Mouse (Mus musculus): ENCODE results near the gene Ccdc142.

The Ccdc142 gene

DNA sequence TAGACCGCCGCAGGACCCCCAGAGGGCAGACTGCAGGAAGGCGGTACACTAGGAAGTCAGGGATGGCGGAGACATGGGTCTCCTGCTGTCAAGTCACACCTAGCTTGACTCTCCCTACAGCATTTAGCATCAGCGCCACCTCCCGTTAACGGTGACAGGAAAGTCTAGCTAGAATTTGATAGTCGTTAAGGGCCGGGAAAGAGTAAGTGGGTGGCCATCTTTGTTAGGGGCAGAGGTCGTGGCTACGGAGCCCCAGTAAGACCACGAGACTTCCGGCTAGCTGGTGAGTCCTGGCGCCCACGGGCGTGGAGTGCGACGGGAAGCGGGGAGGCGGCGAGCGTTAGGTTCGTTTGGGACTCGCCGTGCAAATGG, at the start of gene Ccdc142, which contains the start of gene Gm42688:
Gene Ccdc142 (plus strand): TSS at position 286 of the 372 bp plus-strand sequence.
Gene Gm42688 (plus strand): TSS at position 302 of the 372 bp plus-strand sequence.
- no peak for DNase-seq (ENCODE audit: low read depth, low spot score)

DNA sequence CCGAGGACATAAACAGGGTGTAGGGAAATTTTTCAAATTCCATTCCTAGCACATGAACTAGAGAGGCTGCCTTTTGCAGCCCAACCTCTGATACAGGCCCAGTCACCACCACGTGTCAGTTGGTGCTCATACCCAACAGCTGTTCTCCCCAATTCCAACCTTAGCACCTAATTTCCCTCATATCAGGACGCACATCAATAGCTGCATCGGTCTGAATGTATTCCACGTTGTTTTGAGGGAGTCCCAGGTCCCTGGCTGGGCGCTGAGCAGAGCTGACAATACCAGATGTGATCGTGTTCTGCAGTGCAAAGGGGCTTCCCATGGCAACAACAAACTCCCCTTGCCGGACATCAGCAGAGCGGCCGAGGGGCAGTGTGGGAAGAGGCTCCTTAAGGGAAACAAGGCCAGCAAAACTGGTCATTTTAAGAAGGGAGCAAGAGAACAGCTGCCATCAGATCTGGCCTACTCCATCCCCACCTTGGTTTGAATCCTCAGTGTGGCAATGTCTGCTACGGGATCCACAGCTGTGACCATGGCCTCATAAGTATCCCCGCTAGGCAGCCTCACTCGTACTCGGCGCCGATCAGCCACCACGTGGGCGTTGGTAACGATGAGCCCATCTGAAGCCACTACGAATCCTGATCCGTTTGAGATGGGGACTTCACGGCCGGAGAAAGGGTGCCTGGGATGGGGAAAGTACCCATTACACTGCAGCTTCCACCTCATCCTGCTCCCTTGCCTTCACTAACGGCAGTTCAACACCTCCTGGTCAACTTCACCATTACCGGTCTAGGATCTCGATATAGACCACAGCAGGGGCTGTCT, 48.1 kb upstream of the Ccdc142 start:
- DNase-seq (ENCODE audit: low read depth, low spot score) = no peak

DNA sequence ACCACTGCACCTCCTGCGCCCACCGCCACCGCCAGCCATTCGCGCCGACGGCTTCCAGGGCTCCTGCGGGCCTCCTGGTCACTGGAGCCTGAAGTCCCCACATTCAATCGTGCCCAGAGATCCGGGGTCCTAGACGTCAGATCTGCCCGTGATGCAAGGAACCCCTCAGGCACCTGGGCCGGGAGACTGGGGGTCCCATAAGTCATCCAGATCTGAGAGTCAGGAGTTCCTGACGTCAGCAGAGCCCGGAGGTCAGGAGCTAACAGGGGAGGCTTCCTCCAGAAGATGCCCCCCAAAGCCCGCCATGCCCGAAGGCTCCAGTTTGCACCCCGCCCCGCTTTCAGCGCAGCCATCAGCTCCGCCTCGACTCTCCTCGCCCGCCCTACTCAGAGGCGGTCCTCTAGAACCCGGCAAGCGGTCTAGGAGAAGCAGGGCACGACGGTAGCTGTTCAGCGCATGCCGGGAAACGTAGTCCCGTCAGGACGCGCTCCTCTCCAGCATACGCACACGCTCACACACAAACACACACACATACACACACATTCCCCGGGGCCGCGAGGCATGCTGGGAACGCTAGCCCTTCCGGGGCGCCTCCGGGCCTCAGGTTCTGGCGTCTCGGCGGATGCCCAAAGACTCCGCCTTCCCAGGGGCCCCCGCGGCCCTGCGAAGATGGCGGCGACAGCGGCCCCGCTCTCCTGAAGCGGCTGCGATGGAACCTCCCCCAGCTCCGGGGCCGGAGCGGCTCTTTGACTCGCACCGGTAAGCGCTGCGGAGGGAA, 47.1 kb upstream of the Ccdc142 start, which contains the start of gene Aup1:
Gene Aup1 (plus strand): TSS at position 448 of the 778 bp plus-strand sequence.
- peak; percentile 94 for DNase-seq (ENCODE audit: low read depth, low spot score)

DNA sequence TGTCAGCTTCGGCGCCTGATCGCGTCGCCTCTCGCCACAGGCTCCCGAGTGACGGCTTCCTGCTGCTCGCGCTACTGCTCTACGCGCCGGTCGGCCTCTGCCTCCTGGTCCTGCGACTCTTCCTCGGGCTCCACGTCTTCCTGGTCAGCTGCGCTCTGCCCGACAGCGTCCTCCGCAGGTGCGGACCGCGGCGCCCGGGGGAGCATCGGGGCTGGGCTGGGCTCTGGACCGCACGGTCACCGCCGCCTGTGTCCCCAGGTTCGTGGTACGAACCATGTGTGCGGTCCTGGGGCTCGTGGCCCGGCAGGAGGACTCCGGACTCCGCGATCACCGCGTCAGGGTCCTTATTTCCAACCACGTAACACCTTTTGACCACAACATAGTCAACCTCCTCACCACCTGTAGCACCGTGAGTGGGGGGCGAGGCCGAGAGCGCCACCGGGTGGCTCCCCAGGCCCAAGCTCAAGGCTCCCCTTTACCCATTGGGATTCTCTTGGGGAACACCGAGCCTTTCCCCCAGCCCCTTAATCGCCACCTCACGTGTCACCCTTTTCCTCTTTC, 46.5 kb upstream of the Ccdc142 start, which contains the start of gene Htra2:
Gene Htra2 (minus strand): TSS at position 403 of the 561 bp plus-strand sequence.
- no peak for DNase-seq (ENCODE audit: low read depth, low spot score)

DNA sequence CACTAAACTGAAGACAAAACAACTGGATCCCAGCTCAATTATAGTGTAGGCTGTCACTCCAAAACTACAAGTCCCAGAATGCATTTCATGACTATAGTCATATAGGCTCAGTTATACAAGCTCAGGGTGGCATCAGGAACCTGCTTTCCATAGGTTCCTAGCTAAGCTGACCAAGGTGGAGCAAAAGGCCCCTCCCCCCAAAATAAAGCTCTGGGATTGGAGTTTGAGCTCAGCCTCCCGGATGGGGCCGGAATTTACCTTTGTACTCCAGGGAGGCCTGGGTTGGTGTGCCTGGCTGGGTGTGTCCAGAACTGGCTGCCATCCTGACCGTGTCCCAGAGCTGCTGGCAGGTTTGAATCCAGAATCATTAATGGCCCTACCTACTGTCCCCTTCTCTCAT, 43.6 kb upstream of the Ccdc142 start, which contains the start of gene Dqx1:
Gene Dqx1 (plus strand): TSS at position 55 of the 400 bp plus-strand sequence.
- DNase-seq (ENCODE audit: low read depth, low spot score) = no peak

DNA sequence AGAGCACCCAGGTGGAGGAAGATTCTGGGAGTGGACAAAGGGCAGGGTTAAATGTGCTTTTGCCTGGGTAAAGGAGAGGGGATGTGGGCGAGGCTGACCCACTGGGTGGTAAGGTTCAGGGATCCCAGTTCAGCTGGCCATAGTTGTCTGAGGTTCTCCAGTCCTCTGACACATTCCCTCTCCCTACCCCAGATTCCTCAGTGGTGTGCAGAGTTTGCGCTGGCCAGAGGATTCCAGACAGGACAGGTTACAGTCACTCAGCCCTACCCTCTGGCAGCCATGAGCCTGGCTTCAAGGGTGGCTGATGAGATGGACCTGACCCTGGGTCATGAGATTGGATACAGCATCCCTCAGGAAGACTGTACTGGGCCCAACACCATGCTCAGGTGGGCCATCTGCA, 42.7 kb upstream of the Ccdc142 start:
- no peak for DNase-seq (ENCODE audit: low read depth, low spot score)

DNA sequence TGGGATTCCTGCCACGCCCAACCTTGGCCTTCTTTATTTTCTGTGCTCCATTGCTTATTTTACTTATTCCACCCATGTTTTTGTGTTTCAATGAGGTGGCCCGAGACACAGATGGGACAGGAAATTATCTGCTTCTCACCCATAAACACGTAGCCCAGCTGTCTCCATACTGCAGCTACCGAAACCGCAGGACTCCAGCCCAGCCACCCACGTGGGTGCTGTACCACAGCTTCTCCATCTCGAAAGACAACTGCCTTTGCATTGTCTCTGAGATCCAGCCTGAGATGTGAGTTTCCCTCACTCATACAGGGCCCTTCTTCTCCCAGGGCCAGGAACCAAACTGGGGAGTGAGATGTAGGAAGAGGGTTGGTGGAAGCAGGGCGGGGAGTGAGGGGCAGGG, 35.4 kb upstream of the Ccdc142 start:
- no peak for DNase-seq (ENCODE audit: low read depth, low spot score)

DNA sequence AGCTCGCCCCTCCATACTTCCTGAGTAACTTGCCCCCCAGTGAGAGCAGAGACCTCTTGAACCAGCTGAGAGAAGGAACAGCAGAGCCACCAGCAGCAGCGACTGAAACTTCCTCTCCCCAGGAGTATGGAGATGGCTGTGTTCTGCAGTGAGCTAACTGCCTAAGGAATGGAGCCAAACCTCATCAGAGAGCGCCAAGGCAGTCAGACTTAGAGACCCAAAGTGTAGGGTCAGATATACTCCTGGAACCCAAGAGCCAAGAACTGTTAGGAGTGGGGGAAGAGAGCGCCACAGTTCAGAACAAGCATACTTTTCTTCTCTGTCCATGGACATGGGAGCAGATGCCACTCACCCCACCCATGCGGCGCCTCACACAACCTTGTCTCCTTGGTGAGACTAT, 35.0 kb upstream of the Ccdc142 start:
- no peak for DNase-seq (ENCODE audit: low read depth, low spot score)

DNA sequence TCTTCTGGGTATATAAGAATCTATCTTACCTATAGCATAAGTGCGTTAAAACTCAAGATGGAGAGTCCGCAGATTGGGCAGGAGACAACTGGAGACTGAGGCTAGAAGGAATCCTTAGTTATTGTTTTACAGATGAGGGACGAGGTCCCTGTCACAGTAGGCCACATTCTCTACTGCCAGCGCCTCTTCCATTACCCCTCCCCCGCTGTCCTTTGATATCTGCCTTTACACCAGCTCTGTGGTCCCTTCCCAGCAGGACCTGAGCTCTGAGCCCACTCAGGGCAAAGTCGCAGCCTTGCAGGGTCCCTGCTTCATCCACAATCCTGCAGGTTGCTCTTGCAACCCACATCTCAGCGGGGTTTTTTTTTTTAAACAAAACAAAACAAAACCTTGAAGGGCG, 33.2 kb upstream of the Ccdc142 start:
- no peak for DNase-seq (ENCODE audit: low read depth, low spot score)

DNA sequence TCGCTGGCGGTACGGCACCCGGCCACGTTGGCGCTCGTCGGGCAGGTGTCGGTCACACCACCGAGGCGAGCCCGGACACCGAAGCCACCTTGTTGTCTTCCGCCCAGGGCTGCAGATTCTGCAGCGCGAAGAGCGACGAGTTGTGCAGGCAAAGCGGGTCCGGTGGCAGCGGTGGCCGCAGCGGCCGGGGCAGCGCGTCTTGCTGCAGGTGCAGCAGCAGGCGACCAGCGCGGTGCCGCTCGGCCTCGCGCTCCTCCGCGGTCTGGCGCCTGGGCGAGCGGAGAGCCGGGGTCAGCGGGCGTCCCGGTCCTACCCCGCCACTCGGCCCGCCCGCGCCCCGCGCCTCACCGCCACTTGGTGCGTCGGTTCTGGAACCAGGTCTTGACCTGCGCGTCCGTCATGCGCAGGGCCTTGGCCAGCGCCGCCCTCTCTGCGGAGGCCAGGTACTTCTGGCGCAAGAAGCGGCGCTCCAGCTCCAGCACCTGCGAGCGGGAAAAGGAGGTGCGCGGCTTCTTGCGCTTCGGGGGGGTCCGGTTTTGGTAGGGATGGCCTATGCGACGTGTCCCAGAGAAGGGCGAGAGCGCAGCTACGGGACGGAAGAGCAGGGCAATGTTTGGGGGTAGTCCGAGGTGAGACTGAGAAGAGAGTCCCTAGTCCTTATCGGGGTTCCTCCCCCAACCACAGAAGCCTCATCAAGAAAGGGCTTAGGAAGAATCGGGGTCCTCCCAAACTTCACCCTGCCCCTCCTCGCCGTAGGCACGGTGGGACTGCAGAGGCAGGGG, 32.5 kb upstream of the Ccdc142 start:
- DNase-seq (ENCODE audit: low read depth, low spot score) = no peak

DNA sequence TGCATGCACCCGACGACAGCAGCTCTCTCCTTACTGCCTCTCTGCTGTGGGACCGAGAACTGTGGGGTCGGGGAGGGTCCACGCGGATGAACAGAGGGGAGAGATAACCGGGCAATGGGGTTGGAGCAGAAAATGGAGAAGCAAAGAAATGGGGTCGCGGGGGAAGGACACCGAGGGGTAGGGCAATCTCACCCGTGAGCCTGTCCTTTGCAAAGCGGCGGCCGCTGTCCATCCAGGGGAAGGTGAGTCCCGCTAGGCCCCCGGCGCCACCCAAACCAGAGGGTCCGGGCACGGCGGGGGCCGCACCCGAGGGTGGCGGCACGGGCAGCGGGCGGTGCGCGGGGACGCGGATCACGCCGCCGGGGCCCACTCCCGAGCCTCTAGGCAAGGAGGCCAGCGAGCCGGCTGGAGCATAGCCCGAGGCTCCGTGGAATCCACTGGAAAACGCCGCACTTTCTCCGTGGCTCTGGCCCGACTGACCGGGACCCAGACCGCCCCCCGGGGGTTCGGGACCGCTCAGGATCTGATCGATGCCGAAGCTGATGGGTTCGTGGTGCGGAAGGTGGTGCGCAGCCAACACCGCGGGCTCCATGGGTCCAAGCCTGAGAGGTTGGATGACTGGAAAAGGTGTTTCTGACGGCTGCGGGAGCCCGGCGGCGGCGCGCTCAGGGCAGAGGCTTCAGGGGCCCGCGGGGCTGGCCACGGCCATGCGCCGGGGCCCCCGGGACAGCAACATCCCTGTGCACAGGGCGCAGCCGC, 31.7 kb upstream of the Ccdc142 start:
- no peak for DNase-seq (ENCODE audit: low read depth, low spot score)

DNA sequence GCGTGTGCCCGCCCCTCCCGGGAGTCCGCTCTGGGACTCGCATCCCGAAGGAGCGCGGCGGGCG, 31.3 kb upstream of the Ccdc142 start, which contains the start of gene Tlx2:
Gene Tlx2 (minus strand): TSS at position 47 of the 64 bp plus-strand sequence.
- DNase-seq (ENCODE audit: low read depth, low spot score) = no peak

DNA sequence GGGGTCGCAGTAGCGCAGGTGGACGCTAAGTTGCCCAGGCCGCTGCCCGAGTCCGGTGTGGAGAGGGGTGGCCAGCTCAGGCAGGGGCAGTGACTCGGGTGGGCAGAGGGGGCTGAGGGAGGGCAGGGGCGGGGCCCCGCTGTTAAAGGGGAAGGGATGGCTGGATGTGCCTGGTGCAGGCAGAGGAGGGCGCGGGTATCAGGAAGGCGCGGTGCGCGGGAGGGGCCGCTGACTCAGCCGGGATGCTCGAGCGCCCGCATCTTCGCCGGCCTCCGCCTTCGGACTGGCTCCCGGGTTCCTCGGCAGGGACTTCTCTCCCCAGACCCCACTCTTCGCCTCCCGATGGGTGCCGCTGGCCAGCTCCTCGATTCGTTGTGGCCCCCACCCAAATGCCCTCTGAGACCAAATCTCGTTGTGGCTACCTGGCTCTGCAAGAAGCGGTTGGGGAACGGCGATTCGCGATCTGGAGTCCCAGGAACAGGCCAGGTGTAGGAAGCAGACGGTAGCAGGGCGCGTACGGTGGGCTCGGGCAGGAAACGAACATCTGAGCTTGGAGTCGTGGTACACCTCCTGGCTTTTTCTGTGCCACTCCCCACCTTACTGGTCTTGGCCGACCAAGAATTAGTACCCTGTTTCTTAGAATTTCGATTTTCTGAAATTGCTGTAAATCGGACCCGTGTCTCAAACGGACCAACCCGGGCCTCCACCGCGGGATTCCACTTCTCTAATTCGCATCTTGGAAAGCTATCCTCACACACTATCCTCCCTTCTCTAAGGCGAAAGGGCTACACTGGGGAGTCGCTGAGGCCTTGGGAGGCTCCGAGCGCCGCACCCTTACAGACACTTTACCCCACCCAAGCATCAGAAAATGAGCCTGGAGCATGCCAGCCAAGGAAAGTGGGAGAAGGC, 30.8 kb upstream of the Ccdc142 start:
- DNase-seq (ENCODE audit: low read depth, low spot score) = no peak

DNA sequence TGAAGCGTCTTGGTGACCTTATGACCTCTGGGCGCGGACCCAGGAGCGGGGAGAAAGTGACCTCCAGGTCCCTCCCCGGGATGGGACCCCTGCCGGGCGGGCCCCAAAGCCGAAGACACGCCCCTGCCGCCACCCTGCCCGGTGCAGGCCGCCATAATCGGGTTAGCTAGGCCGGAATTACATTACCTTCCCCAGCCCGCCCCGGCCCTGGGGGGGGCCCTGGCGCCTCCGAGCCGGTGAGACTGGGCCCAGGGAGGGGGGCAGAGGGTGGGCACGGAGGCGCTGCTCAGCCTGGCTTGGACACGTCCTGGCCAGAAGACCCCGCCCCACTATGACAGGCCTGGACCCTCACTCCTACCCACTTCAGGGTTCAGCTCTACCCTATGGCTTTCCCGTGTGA, 30.2 kb upstream of the Ccdc142 start:
- DNase-seq (ENCODE audit: low read depth, low spot score) = no peak

DNA sequence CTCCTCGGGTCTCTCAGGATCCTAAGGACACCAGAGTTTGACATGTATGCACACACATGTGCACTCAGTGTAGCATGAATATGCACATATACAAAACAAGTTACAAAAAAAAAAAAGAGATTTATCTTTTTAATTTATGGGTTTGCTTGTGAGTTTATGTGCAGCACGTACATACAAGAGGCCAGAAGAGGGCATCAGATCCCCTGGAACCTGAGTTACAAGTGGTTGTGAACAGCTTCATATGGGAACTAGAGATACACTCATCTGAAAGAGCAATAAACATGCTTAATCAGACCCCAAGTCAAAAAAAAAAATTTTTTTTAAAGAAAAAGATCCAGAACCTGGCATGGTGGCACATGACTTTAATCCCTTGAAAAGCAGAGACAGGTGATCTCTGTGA, 26.4 kb upstream of the Ccdc142 start:
- DNase-seq (ENCODE audit: low read depth, low spot score) = no peak

DNA sequence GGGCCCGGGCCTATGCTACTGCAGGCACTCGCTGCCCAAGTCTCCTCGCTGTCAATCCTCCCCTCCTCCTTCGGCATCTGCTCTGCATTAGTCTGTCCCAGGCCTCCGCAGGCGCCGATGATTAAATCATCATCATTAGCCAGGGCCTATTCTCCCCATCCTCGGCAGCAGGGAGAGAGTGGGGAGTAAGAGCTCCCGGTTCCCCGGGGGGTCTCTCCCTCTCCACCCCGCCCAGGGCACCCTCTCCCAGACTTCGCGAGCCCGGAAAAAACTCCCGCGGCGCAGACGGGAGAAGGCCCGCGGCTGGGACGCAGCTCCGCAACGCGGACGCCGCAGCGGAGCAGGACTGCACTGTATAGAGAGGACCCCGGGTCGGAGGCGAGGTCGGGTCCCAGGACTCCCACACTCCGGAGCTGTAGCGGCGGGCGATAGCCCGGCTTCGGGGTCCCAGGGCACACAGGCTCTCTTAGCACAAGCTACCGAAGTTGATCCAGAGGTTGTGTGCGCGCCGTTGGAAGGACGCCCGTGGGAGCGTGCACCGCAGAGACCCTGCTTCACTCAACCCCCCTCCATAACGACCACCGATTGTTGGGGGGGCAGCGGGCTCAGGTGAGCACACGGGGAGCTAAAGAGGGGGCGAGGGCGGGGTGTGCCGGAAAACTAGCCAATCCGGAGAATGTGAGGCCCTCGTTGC, 23.6 kb upstream of the Ccdc142 start, which contains the start of gene Pcgf1:
Gene Pcgf1 (plus strand): TSS at position 240 of the 694 bp plus-strand sequence.
- no peak for DNase-seq (ENCODE audit: low read depth, low spot score)

DNA sequence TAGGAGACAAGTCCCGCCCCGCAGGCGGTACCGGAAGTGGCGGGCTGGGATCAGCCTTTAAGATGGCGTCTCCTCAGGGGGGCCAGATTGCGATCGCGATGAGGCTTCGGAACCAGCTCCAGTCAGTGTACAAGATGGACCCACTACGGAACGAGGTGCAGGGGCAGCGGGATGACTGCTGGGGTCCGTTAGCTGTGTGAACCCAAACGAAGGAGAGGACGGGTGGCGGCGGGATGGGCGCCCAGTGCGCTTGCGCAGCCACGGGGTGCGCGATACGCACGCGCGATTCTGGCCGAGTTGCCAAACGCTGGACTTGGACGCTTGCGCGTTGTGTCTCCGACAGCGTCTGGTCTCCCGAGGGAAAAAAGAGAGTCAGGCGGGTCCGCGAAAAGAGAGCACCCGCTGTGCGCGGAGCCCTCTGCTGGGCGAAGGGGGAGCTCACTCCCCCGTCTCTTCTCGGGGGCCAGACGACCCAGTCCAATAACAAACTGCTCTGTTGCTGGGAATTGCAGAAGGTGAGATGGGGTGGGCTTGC, 23.0 kb upstream of the Ccdc142 start:
- peak; percentile 93 for DNase-seq (ENCODE audit: low read depth, low spot score)

DNA sequence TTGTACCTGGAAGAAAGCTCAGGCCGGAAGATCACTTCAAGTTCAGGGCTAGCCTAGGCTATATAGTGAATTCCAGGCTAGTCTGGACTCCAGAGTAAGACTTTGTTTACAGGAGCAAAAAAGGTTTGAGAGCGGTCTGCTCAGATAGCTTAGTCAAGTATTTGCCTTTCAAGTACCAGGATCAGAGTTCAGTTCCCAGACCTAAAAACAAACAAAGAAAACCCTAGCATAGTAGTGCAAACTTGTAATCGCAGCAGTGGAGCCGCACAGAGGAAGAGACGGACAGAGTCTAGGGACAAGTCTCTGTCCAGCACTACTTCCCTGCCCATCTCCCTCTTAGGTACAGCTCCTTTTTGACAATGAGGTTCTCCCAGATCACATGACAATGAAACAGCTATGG, 21.2 kb upstream of the Ccdc142 start:
- no peak for DNase-seq (ENCODE audit: low read depth, low spot score)

DNA sequence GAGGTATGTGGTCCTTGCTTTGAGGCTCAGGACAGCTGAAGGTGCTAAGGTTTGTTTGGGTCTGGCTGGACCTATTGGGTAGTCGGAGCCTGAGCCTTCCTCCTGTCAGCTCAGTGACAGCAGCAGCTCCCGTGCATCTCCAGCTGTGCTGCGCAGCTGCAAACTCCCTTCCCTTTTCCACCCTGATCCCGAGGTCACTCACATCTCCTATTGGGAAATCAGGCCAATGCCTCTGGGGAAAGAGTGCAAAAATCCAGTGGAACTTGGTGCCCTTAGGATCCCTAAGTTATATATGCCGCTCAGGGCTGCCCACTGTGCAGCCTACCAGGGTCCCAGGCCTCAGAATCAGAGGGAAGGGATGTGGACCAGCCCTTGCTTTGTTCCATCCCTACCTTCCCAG, 17.9 kb upstream of the Ccdc142 start:
- DNase-seq (ENCODE audit: low read depth, low spot score) = no peak

Data from WW6 (cell line).